20 mouse cellular contexts compared by ENCODE assay signal in genomic region chr6:104402348-104402747, GRCm38 (mm10).
DNase-seq lines count a peak whose midpoint lies in the region; ATAC-seq and TF ChIP-seq lines count a peak whose summit lies in the region.
"Had no signal": no experiment of that assay in that cellular context is flagged by ENCODE, and none has a peak within 500 bp of the region (broad histone marks: within the 10 kb centered on the region; RNA-seq: fewer than 3 reads in every experiment).

No protein-coding gene starts in this region.

- H3K4me1 ChIP-seq in hindbrain, postnatal 0 days (ENCODE audit: insufficient read depth, low read length): no peaks in the 10 kb centered on the region
- no peaks in the 10 kb centered on the region for H3K4me1 ChIP-seq in hindbrain, embryonic 10.5 days (replicated peaks)
- H3K4me1 ChIP-seq in forebrain, embryonic 13.5 days: no peaks in the 10 kb centered on the region
- no peaks in the 10 kb centered on the region for H3K4me1 ChIP-seq in forebrain, postnatal 0 days (ENCODE audit: insufficient read depth)
- no peaks in the 10 kb centered on the region for H3K4me1 ChIP-seq in kidney, embryonic 15.5 days
- H3K4me1 ChIP-seq: heart, embryonic 10.5 days; hindbrain, embryonic 13.5 days had no signal

- H3K36me3 ChIP-seq in hindbrain, postnatal 0 days (ENCODE audit: insufficient read depth, low read length): no peaks in the 10 kb centered on the region
- H3K36me3 ChIP-seq in hindbrain, embryonic 10.5 days: no peaks in the 10 kb centered on the region
- no peaks in the 10 kb centered on the region for H3K36me3 ChIP-seq in forebrain, embryonic 13.5 days (ENCODE audit: poor library complexity, severe bottlenecking)
- H3K36me3 ChIP-seq in forebrain, postnatal 0 days (ENCODE audit: insufficient read depth): no peaks in the 10 kb centered on the region
- no peaks in the 10 kb centered on the region for H3K36me3 ChIP-seq in kidney, embryonic 15.5 days
- H3K36me3 ChIP-seq: embryonic facial prominence, embryonic 13.5 days; heart, embryonic 10.5 days; hindbrain, embryonic 13.5 days had no signal

- no peaks in the 10 kb centered on the region for H3K9me3 ChIP-seq in hindbrain, postnatal 0 days (ENCODE audit: low read length)
- H3K9me3 ChIP-seq in hindbrain, embryonic 10.5 days: no peaks in the 10 kb centered on the region
- H3K9me3 ChIP-seq in forebrain, embryonic 13.5 days (replicated peaks): no peaks in the 10 kb centered on the region
- H3K9me3 ChIP-seq in forebrain, postnatal 0 days (ENCODE audit: low read length): no peaks in the 10 kb centered on the region
- H3K9me3 ChIP-seq in kidney, embryonic 15.5 days (replicated peaks): no peaks in the 10 kb centered on the region
- H3K9me3 ChIP-seq: embryonic facial prominence, embryonic 13.5 days; heart, embryonic 10.5 days; hindbrain, embryonic 13.5 days had no signal

- no peak for TF ChIP-seq CTCF in hindbrain, postnatal 0 days (IDR thresholded peaks at IDR 0.05; ENCODE audit: low read depth)
- no peak for TF ChIP-seq CTCF in forebrain, postnatal 0 days (IDR thresholded peaks at IDR 0.05; ENCODE audit: low read depth)

- WGBS in hindbrain, postnatal 0 days: 59% methylated on average over 3 of the region's 3 CpGs
- 85% methylated on average over 3 of the region's 3 CpGs for WGBS in hindbrain, embryonic 10.5 days
- 46% methylated on average over 3 of the region's 3 CpGs for WGBS in forebrain, embryonic 13.5 days
- 20% methylated on average over 3 of the region's 3 CpGs for WGBS in forebrain, postnatal 0 days
- WGBS in kidney, embryonic 15.5 days: 90% methylated on average over 3 of the region's 3 CpGs

- no peak for ATAC-seq in hindbrain, postnatal 0 days
- ATAC-seq in forebrain, embryonic 13.5 days: peak; percentile 86
- no peak for ATAC-seq in forebrain, postnatal 0 days
- ATAC-seq in kidney, embryonic 15.5 days (replicated peaks; ENCODE audit: low FRiP score): no peak
- ATAC-seq: activated CD4-positive, CD25-positive, alpha-beta regulatory T cell, adult 4 months; Patski had no signal

- DNase-seq in hindbrain, postnatal 0 days (ENCODE audit: low spot score): peak; percentile 7
- no peak for DNase-seq in hindbrain, embryonic 10.5 days (ENCODE audit: low spot score)
- peak; percentile 28 for DNase-seq in Muller cell, postnatal 12 days (ENCODE audit: inconsistent ontology term)
- DNase-seq in forebrain, postnatal 0 days: peak; percentile 19
- no peak for DNase-seq in lung, postnatal 25 days (ENCODE audit: low spot score)
- DNase-seq: adrenal gland, postnatal 14 days; cerebellum, adult 18-20 months; cerebellum, adult 9-11 months; cerebellum, postnatal 36 days; gastrocnemius, postnatal 10 days; heart, adult 18-20 months; heart, postnatal 10 days; heart, postnatal 4 days had no signal

- no peak overlapping the region for H3K4me2 ChIP-seq in hindbrain, postnatal 0 days (ENCODE audit: low read depth, low read length)
- H3K4me2 ChIP-seq in forebrain, embryonic 13.5 days: no peak overlapping the region
- H3K4me2 ChIP-seq in forebrain, postnatal 0 days (ENCODE audit: low read depth): no peak overlapping the region
- no peak overlapping the region for H3K4me2 ChIP-seq in kidney, embryonic 15.5 days
- H3K4me2 ChIP-seq: embryonic facial prominence, embryonic 13.5 days; hindbrain, embryonic 13.5 days had no signal

- no peaks in the 10 kb centered on the region for H3K27me3 ChIP-seq in hindbrain, postnatal 0 days (ENCODE audit: insufficient read depth, low read length)
- H3K27me3 ChIP-seq in hindbrain, embryonic 10.5 days (ENCODE audit: insufficient read depth, poor library complexity, severe bottlenecking): no peaks in the 10 kb centered on the region
- H3K27me3 ChIP-seq in forebrain, embryonic 13.5 days: no peaks in the 10 kb centered on the region
- no peaks in the 10 kb centered on the region for H3K27me3 ChIP-seq in forebrain, postnatal 0 days (ENCODE audit: insufficient read depth, low read length)
- no peaks in the 10 kb centered on the region for H3K27me3 ChIP-seq in kidney, embryonic 15.5 days
- H3K27me3 ChIP-seq: embryonic facial prominence, embryonic 13.5 days; hindbrain, embryonic 13.5 days; Patski had no signal

- no peak overlapping the region for H3K9ac ChIP-seq in hindbrain, postnatal 0 days (replicated peaks; ENCODE audit: low read length)
- no peak overlapping the region for H3K9ac ChIP-seq in forebrain, embryonic 13.5 days
- no peak overlapping the region for H3K9ac ChIP-seq in forebrain, postnatal 0 days
- no peak overlapping the region for H3K9ac ChIP-seq in kidney, embryonic 15.5 days
- H3K9ac ChIP-seq: embryonic facial prominence, embryonic 13.5 days; hindbrain, embryonic 13.5 days had no signal

- H3K27ac ChIP-seq in hindbrain, postnatal 0 days: no peak overlapping the region
- no peak overlapping the region for H3K27ac ChIP-seq in hindbrain, embryonic 10.5 days
- H3K27ac ChIP-seq in forebrain, embryonic 13.5 days: no peak overlapping the region
- no peak overlapping the region for H3K27ac ChIP-seq in forebrain, postnatal 0 days (ENCODE audit: low read depth, low read length)
- H3K27ac ChIP-seq in kidney, embryonic 15.5 days: no peak overlapping the region
- H3K27ac ChIP-seq: embryonic facial prominence, embryonic 13.5 days; heart, embryonic 10.5 days; hindbrain, embryonic 13.5 days had no signal

- H3K4me3 ChIP-seq in hindbrain, postnatal 0 days (ENCODE audit: low read length): no peak overlapping the region
- H3K4me3 ChIP-seq in hindbrain, embryonic 10.5 days: no peak overlapping the region
- no peak overlapping the region for H3K4me3 ChIP-seq in forebrain, embryonic 13.5 days
- no peak overlapping the region for H3K4me3 ChIP-seq in forebrain, postnatal 0 days (ENCODE audit: low read depth, low read length)
- no peak overlapping the region for H3K4me3 ChIP-seq in kidney, embryonic 15.5 days (replicated peaks)
- H3K4me3 ChIP-seq: embryonic facial prominence, embryonic 13.5 days; heart, embryonic 10.5 days; hindbrain, embryonic 13.5 days had no signal

Comparison
In these comparisons a context has a peak if more than half of its experiments do, and no peak if none do; other contexts are left out.
1. DNase-seq: peak in hindbrain, postnatal 0 days (single experiment), Muller cell, postnatal 12 days (single experiment) and forebrain, postnatal 0 days (single experiment); none in hindbrain, embryonic 10.5 days (single experiment) and lung, postnatal 25 days (single experiment).